Mouse (Mus musculus) layer of hippocampus, postnatal 25 days (tissue): ENCODE measurements around the gene Pepd. TPM values are rescaled to one million over a fixed set of nuclear protein-coding genes. Genes with fewer than 3 reads are reported as not detected.
A peak's percentile ranks its signal among the peaks of the same experiment; 100 is the strongest.

Experiments
- DNase-seq, 2 experiments: peaks; one replicate each; pipeline ENCODE4 v3.0.0; 2022; ENCODE audit warnings: mixed read lengths in 2 of 2, low spot score in 1 of 2; ENCODE audit errors: extremely low spot score in 1 of 2
- total RNA-seq, 2 experiments: library from RNA; stranded (reverse); gene quantifications; 2 replicates each; pipeline ENCODE4 v1.2.3; 2021

Pepd gene
- total RNA-seq = 10 to 100 TPM; 28.1 to 30.4 TPM

GRCm38 (mm10) chr7:34911919-34912897, at the start of gene Pepd:
TSS of gene Pepd (plus strand) at chr7:34912379.
- peak; percentile 67 to 75 for DNase-seq

- DNase-seq = no peak
These were observed 44.9 kb upstream of the Pepd start for GRCm38 (mm10) chr7:34867289-34867688.

GRCm38 (mm10) chr7:34869693-34870092, 42.5 kb upstream of the Pepd start:
- peak; percentile 21 to 33 for DNase-seq

GRCm38 (mm10) chr7:34876787-34877186, 35.4 kb upstream of the Pepd start:
- DNase-seq = no peak

GRCm38 (mm10) chr7:34877820-34878219, 34.4 kb upstream of the Pepd start:
- no peak for DNase-seq

DNA sequence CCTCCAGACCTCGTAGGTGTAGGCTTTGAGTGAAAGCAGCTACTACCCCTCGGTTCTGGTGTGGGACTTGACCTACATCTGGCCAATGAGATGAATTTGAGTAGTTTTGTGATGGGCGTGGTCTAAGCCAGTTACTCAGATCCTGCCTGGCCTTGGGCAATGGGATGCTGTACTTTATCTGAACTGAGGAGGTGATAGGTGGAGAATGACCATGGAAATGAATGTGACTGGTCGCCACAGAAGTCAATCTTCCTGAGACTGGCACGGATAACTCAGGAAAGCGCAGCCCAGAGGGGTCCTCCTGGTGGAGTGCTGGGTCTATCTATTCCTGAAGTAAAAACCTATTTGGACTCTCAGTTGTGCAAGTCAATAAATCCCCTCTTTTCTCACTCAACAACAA, 23.7 kb upstream of the Pepd start:
- no peak for DNase-seq

GRCm38 (mm10) chr7:34888891-34889290, 23.3 kb upstream of the Pepd start:
- no peak for DNase-seq

DNA sequence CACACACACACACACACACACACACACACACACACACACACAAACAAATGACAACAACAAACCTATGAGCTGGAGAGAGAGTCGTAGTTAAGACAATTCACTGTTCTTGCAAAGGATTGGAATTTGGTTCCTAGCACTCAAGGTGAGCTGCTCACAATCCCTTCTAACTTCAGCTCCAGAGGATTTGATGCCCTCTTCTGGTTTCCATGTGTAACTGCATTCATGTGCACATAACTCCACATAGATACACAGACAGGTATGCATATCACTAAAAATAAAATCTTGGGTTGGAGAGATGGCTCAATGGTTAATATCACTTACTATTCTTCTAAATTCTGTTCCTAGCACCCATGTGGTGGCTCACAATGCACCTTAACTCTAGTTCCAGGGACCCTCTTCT, 19.3 kb upstream of the Pepd start:
- DNase-seq = no peak

DNA sequence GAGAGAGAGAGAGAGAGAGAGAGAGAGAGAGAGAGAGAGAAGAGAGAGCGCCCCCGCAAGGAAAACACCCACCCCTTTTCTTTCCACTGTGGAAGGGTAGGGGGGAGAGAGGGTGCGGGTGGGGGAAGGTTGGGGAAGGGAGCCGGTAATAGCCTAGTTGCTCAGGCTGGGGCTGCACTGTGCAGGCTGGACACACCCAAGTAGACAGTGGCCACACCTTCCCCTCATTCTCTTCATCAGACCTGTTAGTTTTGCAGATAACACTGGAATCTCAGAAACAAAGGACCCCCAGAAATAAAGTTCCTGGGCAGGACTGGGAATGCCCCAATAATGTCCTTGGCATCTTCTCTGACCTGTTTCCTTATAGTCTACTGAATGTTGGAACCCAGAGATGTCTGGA, 15.7 kb upstream of the Pepd start:
- DNase-seq = no peak

DNA sequence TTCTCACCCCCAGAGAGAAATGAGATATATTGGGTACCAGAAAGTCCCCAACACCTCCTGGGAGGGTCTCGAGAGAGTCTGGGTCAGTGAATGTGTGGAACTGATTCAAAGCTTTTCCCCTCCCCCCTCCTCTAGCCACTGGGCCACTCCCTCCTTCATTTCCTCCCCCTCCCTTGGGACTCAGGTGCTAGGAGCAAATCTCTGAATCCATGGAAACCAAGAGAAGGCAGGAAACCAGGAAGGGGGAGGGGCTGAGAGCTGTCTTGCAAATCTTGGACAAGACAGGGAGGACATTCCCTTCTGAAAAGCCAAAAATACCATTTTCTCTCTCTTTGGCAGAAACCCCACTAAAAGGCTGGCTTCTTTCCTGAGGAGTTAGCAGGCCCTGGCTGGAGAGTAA, 15.1 kb upstream of the Pepd start:
- DNase-seq = no peak

DNA sequence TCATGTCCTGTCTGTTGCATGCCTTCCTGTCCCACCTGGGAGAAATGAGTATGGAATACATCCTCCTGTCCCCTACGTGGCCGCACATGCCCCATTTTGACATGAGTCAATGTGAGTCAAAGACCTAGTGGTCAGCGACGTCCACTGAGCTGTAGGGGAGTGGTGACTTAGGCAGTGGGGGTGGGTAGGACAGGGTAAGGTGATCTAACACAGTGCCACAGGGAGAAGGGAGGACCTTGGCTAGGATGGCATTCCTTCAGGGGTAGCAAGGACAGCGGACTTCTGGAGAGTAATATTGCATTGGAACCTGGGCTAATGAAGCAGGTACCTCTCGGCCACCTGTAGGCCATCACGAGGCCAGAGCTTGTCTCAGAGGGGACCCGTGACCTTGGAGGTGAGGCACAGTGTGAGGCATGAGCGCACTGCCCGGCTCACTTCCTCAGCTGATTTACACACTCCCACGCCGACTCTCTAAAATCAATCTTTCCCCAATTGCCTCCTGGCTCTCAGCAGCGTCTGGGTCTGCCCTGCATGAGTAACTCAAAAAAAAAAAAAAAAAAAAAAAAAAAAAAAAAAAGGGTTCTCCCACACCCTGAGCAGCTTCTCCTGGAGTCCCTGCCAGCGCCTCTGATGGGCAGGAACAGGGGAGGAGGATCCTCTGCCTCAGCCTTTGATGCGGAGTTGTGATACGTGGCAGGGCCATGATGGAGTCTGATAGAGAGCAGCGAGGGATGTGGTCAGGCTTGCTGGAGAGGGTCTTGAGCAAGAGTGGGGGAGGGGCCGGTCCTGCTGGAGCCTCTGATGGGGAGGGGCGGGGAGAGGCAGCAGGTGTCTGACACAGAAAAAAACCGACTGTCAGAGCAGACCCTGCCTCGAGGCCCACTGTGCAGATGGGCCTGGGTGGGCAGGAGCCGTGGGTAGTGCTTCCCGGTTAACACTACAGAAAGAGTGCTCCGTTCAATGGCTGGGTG, 1.8 kb upstream of the Pepd start:
- no peak for DNase-seq

- no peak for DNase-seq
These were observed 1.8 kb downstream of the Pepd start for GRCm38 (mm10) chr7:34913956-34914355.

DNA sequence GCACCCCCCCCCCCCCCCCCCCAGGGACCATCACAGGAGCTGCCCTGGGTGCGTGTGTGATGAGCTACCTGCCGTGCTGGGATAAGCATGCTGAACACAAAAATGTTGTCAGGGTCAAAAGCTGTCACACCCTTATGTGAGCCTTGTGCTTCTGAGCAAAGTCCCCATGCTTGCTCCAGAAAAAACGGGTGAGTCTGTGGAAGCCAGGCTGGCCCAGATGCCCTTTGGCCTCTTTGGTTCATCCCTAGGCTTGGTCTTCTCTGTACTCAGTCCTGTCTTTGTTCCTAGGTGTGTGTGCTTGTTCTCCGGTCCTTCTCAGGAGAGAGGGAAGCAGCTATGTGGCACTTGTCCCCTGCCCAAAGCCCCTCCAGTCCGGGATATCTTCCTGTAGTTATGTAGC, 3.4 kb downstream of the Pepd start:
- DNase-seq = no peak

GRCm38 (mm10) chr7:34917558-34917957, 5.4 kb downstream of the Pepd start:
- DNase-seq = no peak

DNA sequence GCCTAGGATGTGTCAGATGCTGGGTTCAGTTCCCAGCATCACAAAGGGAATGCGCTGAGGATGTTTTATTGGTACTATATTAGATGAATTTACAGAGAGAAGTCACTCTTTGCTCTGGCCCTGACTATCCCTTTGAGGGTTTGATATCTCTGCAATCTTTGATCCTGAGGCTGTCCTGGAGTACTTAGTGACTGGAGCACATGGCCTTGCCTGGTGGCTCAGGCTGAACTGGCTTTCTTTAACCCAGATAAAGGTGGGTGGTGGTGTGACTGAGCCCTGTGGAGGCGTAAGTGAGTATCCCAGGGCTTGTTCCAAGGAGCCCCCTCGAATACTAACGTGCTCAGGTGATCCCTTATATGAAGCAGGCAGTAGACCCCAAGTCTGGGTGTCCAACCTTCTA, 5.8 kb downstream of the Pepd start:
- DNase-seq = no peak

- no peak for DNase-seq
These were observed 6.2 kb downstream of the Pepd start for GRCm38 (mm10) chr7:34918416-34918815.

GRCm38 (mm10) chr7:34919054-34919453, 6.9 kb downstream of the Pepd start:
- DNase-seq = no peak

GRCm38 (mm10) chr7:34919809-34920208, 7.6 kb downstream of the Pepd start:
- peak in 1 of 2 experiments; percentile 25 for DNase-seq

GRCm38 (mm10) chr7:34925208-34925607, 13.0 kb downstream of the Pepd start:
- peak in 1 of 2 experiments; percentile 39 for DNase-seq

- DNase-seq = no peak
These were observed 13.8 kb downstream of the Pepd start for GRCm38 (mm10) chr7:34925956-34926355.
